Mouse (Mus musculus) frontal cortex, postnatal 10 days (tissue): ENCODE data around the gene Dennd1a.
A peak's percentile ranks its signal among the peaks of the same experiment; 100 is the strongest.

Experiments used
- DNase-seq, 2 experiments: peaks; one replicate each; pipeline ENCODE4 v3.0.0; 2022; ENCODE audit warnings: low spot score in 2 of 2, mixed read lengths in 1 of 2

Dennd1a gene

DNA sequence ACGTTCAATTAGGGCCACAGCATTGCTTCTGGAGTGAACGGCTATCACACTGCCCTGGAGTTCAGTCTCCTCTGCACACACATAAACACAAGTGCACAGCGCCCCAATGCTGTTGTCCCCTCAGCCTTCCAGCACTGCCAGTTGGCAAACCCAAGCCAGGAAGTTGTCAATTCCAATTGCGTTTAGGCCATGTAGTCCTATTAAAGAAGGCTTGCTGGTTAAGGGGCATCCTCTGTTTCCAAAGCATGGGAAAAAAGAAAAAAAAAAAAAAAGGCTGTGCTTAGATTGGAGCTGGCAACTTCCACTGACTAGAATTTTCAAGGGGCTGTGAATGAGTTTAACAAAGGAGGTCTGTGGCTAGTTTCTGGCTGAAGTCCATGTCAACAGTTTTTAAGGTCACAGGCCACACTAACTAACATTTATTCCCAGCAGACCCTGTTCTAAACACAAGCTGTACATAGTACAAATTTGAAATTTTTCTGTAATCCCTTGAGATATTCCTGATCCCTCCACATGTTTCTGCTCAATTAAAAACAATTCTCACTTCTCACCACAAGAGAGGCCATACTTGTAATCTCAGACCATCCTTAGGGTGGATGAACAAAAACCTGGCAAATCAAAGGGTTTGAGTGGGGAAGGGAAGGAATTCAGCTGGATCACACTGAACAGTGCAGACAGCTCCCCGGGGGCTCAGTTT is 175.4 kb downstream of the Dennd1a start:
- DNase-seq: peak; percentile 28 to 29

DNA sequence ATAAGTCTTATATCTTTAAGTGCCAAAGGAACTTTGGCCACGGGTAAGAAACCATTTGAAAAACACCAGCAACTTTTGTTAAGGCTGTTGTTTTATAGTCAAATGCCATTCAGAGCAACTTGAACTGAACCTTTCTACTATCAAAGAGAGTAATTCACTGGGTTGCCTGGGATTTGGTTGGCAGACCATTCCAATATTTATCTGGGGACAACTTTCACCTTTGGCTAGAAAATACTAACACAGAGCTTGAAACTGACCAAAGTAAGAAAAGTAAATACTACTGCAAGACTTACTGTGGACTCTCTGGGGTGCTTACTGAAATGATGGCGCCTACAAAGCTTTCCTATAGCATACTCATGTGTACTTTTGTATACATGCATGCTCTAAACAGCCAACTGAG is 178.6 kb downstream of the Dennd1a start:
- DNase-seq: no peak

DNA sequence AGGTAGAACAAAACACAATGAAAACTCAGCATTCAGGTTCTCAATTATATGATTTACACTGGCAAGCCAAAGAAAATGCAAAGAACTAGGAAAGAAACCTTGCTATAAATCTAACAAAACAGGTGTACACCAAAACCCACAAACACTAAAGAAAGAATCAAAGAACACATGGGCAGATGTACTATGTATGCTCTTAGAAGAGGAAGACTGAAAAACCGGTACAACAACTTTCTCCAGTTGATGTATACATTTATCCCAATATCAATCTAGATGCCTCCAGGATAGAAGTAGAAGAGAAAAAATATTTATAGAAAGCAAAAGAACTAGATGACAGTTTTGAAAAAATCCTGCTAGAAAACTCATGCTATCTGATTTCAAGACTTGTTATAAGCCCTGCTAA is 184.5 kb downstream of the Dennd1a start:
- DNase-seq: no peak

GRCm38 (mm10) chr2:38100289-38100688 is 186.9 kb downstream of the Dennd1a start:
- no peak for DNase-seq

GRCm38 (mm10) chr2:38099120-38099773 is 187.9 kb downstream of the Dennd1a start:
- no peak for DNase-seq

DNA sequence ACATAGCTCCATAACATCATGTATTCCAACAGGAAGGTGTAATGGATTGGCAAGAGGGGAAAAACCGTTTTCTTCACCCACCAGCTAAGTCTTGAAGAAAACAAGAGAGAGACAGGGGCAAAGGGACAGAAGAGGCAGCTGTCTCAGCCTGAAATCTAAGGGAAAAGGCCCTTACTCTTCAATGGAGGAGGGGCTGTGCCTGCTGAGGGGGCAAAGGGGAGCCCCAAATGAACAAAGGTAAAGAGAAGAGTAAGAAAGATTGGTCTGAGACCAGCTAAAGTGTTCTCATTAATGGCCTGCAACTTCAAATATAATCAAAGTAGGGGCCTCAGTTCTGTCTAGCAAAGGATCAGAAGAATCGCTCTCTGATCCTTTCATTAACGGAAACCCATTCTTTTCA is 189.7 kb downstream of the Dennd1a start:
- DNase-seq: no peak

- DNase-seq: no peak
Observed at GRCm38 (mm10) chr2:38096328-38096727, 190.9 kb downstream of the Dennd1a start.

- no peak for DNase-seq
Observed at GRCm38 (mm10) chr2:38094380-38095163, 192.6 kb downstream of the Dennd1a start.

DNA sequence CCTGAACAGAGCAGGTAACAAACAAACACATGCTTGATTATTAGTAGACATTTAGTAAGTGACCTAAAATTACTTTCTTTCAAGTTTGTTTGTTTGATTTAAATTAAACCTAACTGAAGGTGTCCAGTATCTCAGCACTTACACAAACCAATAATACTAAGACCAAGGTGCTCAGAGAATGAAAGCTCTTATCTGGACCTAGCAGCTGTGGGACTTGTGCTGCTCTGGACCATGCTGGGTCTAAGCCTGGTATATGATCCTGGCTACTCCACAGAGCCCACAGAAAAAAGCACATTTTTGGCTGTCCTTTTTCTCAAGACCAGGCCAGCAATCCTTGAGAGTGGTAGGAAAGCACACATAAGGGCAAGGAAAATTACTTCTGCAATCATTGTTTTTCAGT is 193.2 kb downstream of the Dennd1a start:
- DNase-seq: no peak

DNA sequence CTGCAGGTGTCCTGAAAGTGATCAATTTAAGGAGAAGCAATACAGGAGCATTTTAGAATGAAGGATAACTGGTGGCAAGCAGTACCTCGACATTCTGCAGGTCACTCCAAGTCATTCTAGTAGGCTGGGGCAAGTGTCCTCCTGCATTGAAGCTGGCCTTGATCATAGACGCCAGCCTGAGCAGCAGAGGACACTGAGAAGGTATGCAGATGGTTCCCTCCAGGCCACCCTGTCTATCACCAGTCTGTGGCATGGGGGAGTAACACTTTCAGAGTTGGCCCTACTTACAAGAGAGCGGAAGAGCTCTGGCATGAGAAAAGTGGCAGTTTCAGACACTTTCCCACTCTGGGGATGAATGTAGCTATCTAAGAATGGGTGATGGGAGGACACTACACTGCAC is 193.9 kb downstream of the Dennd1a start:
- DNase-seq: no peak

- no peak for DNase-seq
Observed at GRCm38 (mm10) chr2:38088346-38088745, 198.8 kb downstream of the Dennd1a start.

DNA sequence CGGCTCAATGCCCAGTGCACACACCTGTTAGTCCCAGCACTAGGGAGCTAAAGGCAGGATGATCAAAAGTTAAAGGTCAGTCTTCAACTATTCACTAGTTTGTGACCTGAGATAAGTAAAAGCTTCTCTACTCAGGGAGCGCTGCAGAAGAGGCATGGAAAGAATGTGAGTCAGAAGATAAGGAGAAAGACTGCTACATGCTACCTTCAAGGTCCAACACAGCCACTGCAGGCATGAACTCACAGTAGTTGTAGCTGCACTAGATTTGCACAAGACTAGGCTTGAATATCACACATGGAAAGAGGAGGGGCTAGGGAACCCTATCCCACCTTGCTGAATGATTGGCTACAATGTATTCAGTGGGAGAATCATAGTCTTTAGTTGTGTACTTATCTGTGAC is 202.1 kb downstream of the Dennd1a start:
- no peak for DNase-seq

GRCm38 (mm10) chr2:38083251-38083650 is 203.9 kb downstream of the Dennd1a start:
- no peak for DNase-seq

- no peak for DNase-seq
Observed at GRCm38 (mm10) chr2:38074495-38074894, 212.7 kb downstream of the Dennd1a start.

DNA sequence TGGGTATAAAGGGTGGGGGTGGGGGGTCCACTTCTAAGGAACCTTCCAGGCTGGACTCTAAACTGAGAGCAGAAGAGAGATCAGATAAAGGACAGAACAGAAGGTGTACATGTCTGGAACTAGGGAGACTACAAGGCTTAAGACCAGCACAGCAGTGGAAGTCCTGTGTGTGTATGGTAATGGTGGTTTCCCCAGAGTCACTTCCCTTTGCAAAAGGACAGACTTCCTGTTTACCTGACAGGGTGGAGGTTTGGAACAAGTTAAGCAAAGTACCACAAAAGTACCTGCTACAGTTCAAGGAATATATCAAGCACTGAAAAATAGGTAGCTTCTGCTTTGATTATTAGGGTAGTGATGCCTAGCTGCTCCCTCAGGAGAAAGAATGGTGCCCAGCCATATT is 215.1 kb downstream of the Dennd1a start:
- DNase-seq: no peak

DNA sequence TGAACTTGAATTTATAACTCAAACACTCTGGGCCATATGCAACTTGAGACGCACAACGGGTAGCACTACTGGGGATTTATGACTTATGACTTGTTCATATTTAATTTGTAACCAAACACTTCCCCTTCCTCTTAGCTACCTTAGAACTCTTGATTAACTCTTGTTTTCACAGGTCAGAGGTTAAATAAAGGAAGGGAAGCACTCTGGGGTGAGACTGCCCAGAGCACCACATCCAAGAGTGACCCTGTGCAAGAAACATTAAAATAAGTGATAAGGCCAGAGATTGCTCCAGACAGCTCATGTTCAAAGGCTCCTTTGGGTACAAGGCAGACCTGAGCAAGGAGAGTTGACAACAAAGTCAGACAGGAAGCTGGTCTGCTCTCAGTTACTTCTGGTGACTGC is 219.0 kb downstream of the Dennd1a start:
- no peak for DNase-seq

- no peak for DNase-seq
Observed at GRCm38 (mm10) chr2:38065914-38066313, 221.3 kb downstream of the Dennd1a start.

GRCm38 (mm10) chr2:38064266-38064665 is 222.9 kb downstream of the Dennd1a start:
- no peak for DNase-seq

GRCm38 (mm10) chr2:38062156-38062555 is 225.0 kb downstream of the Dennd1a start:
- DNase-seq: no peak

GRCm38 (mm10) chr2:38061474-38061873 is 225.7 kb downstream of the Dennd1a start:
- no peak for DNase-seq

DNA sequence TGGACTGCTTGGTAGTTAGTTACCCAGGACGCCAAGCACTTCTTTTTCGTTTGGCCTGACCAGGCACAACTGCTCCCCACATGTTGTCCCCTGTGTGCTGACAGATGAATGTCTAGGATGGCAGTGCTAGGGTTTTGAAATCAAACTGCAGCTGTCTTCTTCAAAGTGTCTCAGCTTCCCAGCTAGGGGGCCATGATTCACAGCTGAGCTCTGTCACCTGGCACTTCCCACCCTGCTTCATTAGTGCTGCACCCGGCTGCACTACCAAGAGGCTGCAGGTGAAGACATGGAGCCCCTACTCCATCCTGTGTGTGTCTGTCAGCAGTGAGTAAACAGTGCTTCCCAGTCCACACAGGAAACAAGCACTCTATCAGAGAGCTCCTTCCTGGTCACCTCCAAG is 234.8 kb downstream of the Dennd1a start:
- no peak for DNase-seq

DNA sequence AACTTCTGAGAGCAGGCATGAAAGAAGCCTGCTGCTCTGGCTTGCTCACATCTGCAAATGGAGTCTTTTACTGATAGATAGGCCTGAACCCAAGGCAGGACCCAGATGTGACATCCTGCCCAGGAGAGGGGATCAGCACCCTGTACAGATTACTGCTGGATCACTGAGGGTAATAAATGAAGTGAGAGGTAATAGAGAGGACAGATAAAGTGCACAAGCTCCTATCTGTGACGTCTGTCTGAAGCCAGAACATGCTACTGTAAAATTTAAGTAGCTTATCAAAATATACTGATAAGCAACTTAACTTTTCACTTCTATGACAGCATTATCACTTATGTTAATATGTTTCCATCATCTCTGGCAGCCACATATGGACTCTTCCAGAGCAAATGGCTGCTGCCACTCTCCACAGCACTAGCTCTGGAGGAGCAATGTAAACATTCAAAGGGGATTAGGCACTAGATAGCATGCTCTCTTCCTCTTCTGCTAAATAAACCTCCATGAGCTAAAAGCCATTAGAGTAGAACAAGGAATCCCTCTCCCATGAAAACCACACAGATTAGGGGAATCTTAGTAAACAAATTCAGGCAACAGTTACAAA is 235.6 kb downstream of the Dennd1a start:
- DNase-seq: no peak
